Mouse (Mus musculus) myocyte (in vitro differentiated cells): ENCODE results near the gene Cpne4. TPM values are rescaled to one million over a fixed set of nuclear protein-coding genes. Genes with fewer than 3 reads are reported as not detected.

Source experiments
- H3K27me3 ChIP-seq: one replicate; pipeline ENCODE4 v1.6.1; 2011; ENCODE audit not compliant: control insufficient read depth, insufficient read depth, insufficient read length
- H3K36me3 ChIP-seq: one replicate; pipeline ENCODE4 v1.6.1; 2011; ENCODE audit not compliant: control insufficient read depth, insufficient read depth
- H3K4me2 ChIP-seq: one replicate; pipeline ENCODE4 v1.6.1; 2011; ENCODE audit warnings: low read depth, control low read depth
- H3K4me3 ChIP-seq: one replicate; pipeline ENCODE4 v1.5.1; 2011; ENCODE audit warnings: mild to moderate bottlenecking, control low read depth, moderate library complexity
- H3K79me2 ChIP-seq: one replicate; pipeline ENCODE4 v1.6.1; 2011; ENCODE audit not compliant: control insufficient read depth, insufficient read depth
- H3ac ChIP-seq: one replicate; pipeline ENCODE4 v1.6.1; 2011; ENCODE audit not compliant: control insufficient read depth, insufficient read length
- CEBPB ChIP-seq: IDR thresholded peaks from 2 replicates; pipeline ENCODE4 v1.6.1; 2011; ENCODE audit warnings: mild to moderate bottlenecking, moderate library complexity; ENCODE audit not compliant: poor library complexity, insufficient read depth, severe bottlenecking
- E2F4 ChIP-seq: IDR thresholded peaks from one replicate; pipeline ENCODE4 v1.6.1; 2011; ENCODE audit warnings: mild to moderate bottlenecking, control low read depth, moderate library complexity; ENCODE audit not compliant: insufficient read depth
- MAX ChIP-seq: IDR thresholded peaks from one replicate; pipeline ENCODE4 v1.6.1; 2011; ENCODE audit warnings: low read depth, mild to moderate bottlenecking, control low read depth
- MYOD1 ChIP-seq, 3 experiments: IDR thresholded peaks; one replicate each; pipeline ENCODE4 v1.6.1; 2011; ENCODE audit warnings: control low read depth in 2 of 3, low read depth in 2 of 3, mild to moderate bottlenecking in 2 of 3, moderate library complexity in 1 of 3; ENCODE audit not compliant: insufficient read length in 2 of 3, control insufficient read depth in 1 of 3
- MYOG ChIP-seq, 3 experiments: IDR thresholded peaks; one replicate each; pipeline ENCODE4 v1.6.1; 2011; ENCODE audit warnings: control low read depth in 2 of 3, low read depth in 2 of 3, mild to moderate bottlenecking in 2 of 3; ENCODE audit not compliant: insufficient read length in 2 of 3, control insufficient read depth in 1 of 3, insufficient read depth in 1 of 3
- POLR2A ChIP-seq: IDR thresholded peaks from one replicate; pipeline ENCODE4 v1.6.1; 2011; ENCODE audit warnings: low read depth, mild to moderate bottlenecking, control low read depth, moderate library complexity; ENCODE audit not compliant: insufficient read length
- POLR2AphosphoS2 ChIP-seq: IDR thresholded peaks from one replicate; pipeline ENCODE4 v1.6.1; 2011; ENCODE audit warnings: low read depth, control low read depth; ENCODE audit not compliant: insufficient read length
- REST ChIP-seq: IDR thresholded peaks from one replicate; pipeline ENCODE4 v1.6.1; 2011; ENCODE audit warnings: mild to moderate bottlenecking, control low read depth, moderate library complexity; ENCODE audit not compliant: insufficient read depth, insufficient read length
- SRF ChIP-seq: IDR thresholded peaks from one replicate; pipeline ENCODE4 v1.6.1; 2011; ENCODE audit warnings: low read depth; ENCODE audit not compliant: control insufficient read depth, insufficient read length
- TCF12 ChIP-seq: IDR thresholded peaks from one replicate; pipeline ENCODE4 v1.6.1; 2011; ENCODE audit warnings: mild to moderate bottlenecking, control low read depth; ENCODE audit not compliant: poor library complexity, insufficient read depth, severe bottlenecking
- TCF3 ChIP-seq: IDR thresholded peaks from one replicate; pipeline ENCODE4 v1.6.1; 2011; ENCODE audit warnings: low read depth, control low read depth; ENCODE audit not compliant: insufficient read length
- USF1 ChIP-seq: IDR thresholded peaks from one replicate; pipeline ENCODE4 v1.6.1; 2011; ENCODE audit warnings: low read depth, mild to moderate bottlenecking, control low read depth, moderate library complexity
- polyA plus RNA-seq: library from polyadenylated mRNA; unstranded; fragments of >200 nt; fragmentation: generic; extraction: Trizol; gene quantifications from one replicate; pipeline ENCODE4 v1.2.1, GENCODE M21; 2012; ENCODE audit warnings: missing spikeins

Gene Cpne4
- polyA plus RNA-seq, 1 experiment, result not detected

DNA sequence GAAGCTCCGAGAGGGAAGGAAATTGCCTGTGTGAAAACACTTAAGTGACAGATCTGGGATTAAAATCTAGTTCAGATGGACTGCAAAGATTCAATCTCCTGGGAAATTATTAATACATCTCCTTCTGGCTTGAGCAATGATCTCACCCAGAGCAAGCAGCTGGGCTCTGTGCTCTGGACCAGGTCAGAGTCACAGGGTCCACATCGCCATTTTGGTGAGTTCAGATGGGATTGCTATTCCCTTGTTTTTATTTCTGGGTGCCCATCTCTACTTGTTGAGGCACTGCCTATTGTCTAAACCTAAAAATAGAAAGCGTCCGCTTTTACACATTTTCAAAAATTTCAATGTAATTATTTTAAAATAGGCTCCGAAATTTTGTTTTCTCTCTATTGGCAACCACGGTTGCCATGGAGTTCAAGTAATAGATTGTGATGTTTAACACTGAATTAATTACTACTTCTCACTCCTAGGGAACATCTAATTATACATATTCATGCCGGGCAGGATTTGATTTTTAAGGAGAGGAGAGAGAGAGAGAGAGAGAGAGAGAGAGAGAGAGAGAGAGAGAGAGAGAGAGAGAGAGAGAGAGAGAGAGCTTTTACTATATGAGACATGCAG is 229.2 kb downstream of the Cpne4 start:
- H3K27me3 ChIP-seq, result no peaks in the 10 kb centered on the region
- no peak overlapping the region for H3K4me2 ChIP-seq
- TF ChIP-seq TCF12 (no peak), TCF3 (no peak), E2F4 (no peak)
- no peak overlapping the region for H3K4me3 ChIP-seq
- H3ac ChIP-seq, result no peak overlapping the region
- H3K79me2 ChIP-seq, result no peaks in the 10 kb centered on the region
- no peaks in the 10 kb centered on the region for H3K36me3 ChIP-seq

DNA sequence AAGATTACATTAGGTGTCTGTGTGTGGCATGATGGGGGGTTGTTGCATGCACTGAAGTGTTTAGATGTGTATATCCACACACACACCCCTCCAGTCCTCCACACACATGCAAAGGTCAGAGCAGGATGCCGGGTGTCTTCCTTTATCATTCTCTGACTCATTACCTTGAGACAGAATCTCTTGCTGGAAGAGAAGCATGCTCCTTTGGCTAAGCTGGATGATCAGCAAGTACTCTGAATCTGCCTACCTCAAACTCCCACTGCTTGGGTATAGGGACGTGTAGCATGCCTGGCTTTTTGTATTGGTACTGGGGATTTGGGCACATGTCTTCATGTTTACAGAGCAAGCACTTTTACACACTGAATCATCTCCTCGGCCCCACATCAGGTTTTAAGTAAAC is 230.0 kb downstream of the Cpne4 start:
- TF ChIP-seq TCF3, result no peak
- TF ChIP-seq USF1, result no peak
- TF ChIP-seq SRF, result no peak
- TF ChIP-seq MAX, result no peak
- no peaks in the 10 kb centered on the region for H3K79me2 ChIP-seq
- no peaks in the 10 kb centered on the region for H3K27me3 ChIP-seq
- no peak overlapping the region for H3ac ChIP-seq
- H3K4me3 ChIP-seq, result no peak overlapping the region
- no peak overlapping the region for H3K4me2 ChIP-seq
- H3K36me3 ChIP-seq, result no peaks in the 10 kb centered on the region

DNA sequence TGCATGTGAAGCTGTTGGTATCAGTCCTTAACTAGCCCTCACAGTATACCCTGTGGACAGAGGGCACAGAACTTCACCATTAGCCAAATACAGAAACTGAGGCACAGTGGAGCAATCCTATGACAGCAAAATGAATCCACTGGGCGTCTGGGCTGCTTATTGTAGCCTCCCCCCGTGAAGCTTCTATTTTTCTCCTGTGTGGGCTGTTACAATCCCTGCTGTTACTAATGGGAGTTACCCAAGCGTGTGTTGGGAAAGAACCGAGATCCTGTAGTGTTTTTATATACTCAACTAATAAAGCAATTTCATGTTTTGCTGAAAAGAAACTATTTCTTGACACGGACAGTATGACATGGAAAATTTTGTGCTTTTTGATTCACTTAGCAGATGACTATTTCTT is 230.7 kb downstream of the Cpne4 start:
- no peak overlapping the region for H3ac ChIP-seq
- no peak overlapping the region for H3K4me2 ChIP-seq
- H3K36me3 ChIP-seq, result no peaks in the 10 kb centered on the region
- no peaks in the 10 kb centered on the region for H3K79me2 ChIP-seq
- no peak for TF ChIP-seq TCF3
- no peak for TF ChIP-seq MYOD1 (IDR thresholded peaks at IDR 0.05; ENCODE audit: control insufficient read depth in 1 of 3, insufficient read length in 2 of 3, low read depth in 2 of 3)
- no peak for TF ChIP-seq TCF12
- no peak for TF ChIP-seq SRF
- no peak for TF ChIP-seq MYOG (IDR thresholded peaks at IDR 0.05; ENCODE audit: control insufficient read depth in 1 of 3, insufficient read depth in 1 of 3, insufficient read length in 2 of 3, low read depth in 2 of 3)
- no peak for TF ChIP-seq MAX
- no peak for TF ChIP-seq REST
- TF ChIP-seq USF1, result no peak
- no peak for TF ChIP-seq POLR2A
- no peak for TF ChIP-seq CEBPB
- no peak for TF ChIP-seq E2F4
- no peak for TF ChIP-seq POLR2AphosphoS2
- H3K4me3 ChIP-seq, result no peak overlapping the region
- H3K27me3 ChIP-seq, result no peaks in the 10 kb centered on the region

DNA sequence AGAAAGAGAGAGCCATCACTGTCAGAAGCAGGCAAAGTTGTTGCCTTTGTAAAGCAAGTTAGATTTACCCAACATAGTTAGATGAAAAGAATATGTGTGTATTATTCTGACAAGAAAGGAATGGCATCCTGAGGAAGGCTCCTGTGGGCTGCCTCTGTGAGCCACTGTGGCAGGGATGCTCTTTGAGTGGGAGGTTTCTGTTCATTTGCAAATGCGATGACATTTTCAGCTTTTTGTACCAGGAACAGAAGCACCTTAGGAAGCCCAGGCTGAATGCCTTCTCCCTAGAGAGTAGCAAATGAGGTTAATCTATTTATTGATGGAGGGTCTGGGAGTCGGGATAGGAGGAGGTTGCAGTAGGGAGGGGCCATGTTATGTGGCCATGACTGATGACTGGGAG is 249.5 kb downstream of the Cpne4 start:
- H3K4me2 ChIP-seq, result no peak overlapping the region
- H3K79me2 ChIP-seq, result no peaks in the 10 kb centered on the region
- no peak overlapping the region for H3ac ChIP-seq
- TF ChIP-seq MYOD1 (IDR thresholded peaks at IDR 0.05; ENCODE audit: control insufficient read depth in 1 of 3, insufficient read length in 2 of 3, low read depth in 2 of 3), result no peak
- no peak for TF ChIP-seq USF1
- no peak for TF ChIP-seq POLR2A
- no peak for TF ChIP-seq SRF
- no peak for TF ChIP-seq TCF3
- TF ChIP-seq MAX, result no peak
- TF ChIP-seq TCF12, result no peak
- no peaks in the 10 kb centered on the region for H3K27me3 ChIP-seq
- no peak overlapping the region for H3K4me3 ChIP-seq
- no peaks in the 10 kb centered on the region for H3K36me3 ChIP-seq

DNA sequence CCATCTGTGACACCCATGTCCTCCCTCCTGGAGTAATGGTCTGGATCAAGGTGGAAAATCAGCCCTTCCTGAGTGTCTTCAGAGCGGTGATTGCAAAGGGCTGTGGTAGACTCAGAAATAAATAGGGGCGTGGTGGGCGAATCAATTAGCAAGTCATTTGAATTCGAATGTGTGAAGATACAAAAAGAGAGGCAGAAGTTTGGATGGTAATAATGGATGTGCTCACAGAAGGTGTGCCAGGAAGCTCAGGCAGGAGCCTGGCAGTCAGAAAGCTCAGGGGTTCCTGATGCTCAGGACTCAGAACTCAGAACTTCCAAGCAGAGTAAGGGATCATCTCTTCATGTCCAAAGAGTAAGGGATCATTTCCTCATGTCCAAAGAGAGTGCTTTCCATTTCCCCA is 257.7 kb downstream of the Cpne4 start:
- Histone ChIP-seq H3K4me2 (no peak overlapping the region), H3K27me3 (no peaks in the 10 kb centered on the region)
- no peak for TF ChIP-seq MYOG (IDR thresholded peaks at IDR 0.05; ENCODE audit: control insufficient read depth in 1 of 3, insufficient read depth in 1 of 3, insufficient read length in 2 of 3, low read depth in 2 of 3)
- TF ChIP-seq POLR2AphosphoS2, result no peak
- TF ChIP-seq CEBPB, result no peak
- no peak for TF ChIP-seq E2F4
- TF ChIP-seq POLR2A, result no peak
- no peak for TF ChIP-seq MYOD1 (IDR thresholded peaks at IDR 0.05; ENCODE audit: control insufficient read depth in 1 of 3, insufficient read length in 2 of 3, low read depth in 2 of 3)
- no peak for TF ChIP-seq MAX
- TF ChIP-seq SRF, result no peak
- no peak for TF ChIP-seq USF1
- no peak for TF ChIP-seq REST
- no peak for TF ChIP-seq TCF12
- TF ChIP-seq TCF3, result no peak

More for the DNA sequence above, 257.7 kb downstream of the Cpne4 start:
- H3K4me3 ChIP-seq, result no peak overlapping the region
- H3K36me3 ChIP-seq, result no peaks in the 10 kb centered on the region
- no peak overlapping the region for H3ac ChIP-seq
- H3K79me2 ChIP-seq, result no peaks in the 10 kb centered on the region
